Mouse (Mus musculus): ENCODE results near the gene Eml1.
"Not testable (repeated sequence)": the region's sequence is repeated elsewhere in the genome, so short reads cannot be mapped to it uniquely, and the experiment has no call there.

Gene Eml1

GRCm38 (mm10) chr12:108455004-108455403 is 84.2 kb downstream of the Eml1 start:
- in situ Hi-C loops (cut with MboI, MseI), result loop anchor here (25.0 kb wide), 1 partner anchor 1893 kb away; no protein-coding TSS in a partner anchor

DNA sequence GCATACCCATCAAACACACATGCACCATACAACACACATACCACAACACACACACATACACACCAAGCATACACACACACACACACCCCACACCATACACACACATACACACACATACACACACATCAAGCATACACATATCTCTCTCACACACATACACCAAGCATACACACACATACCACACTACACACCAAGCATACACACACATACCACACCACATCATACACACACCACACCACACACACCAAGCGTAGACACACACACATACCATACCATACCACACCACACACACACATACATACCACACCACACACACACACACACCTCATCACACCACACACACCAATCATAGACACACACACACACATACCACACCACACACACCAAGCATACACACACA is 102.1 kb downstream of the Eml1 start:
- in situ Hi-C loops (cut with MboI, MseI), result loop anchor here (25.0 kb wide), 1 partner anchor 1911 kb away; no protein-coding TSS in a partner anchor

DNA sequence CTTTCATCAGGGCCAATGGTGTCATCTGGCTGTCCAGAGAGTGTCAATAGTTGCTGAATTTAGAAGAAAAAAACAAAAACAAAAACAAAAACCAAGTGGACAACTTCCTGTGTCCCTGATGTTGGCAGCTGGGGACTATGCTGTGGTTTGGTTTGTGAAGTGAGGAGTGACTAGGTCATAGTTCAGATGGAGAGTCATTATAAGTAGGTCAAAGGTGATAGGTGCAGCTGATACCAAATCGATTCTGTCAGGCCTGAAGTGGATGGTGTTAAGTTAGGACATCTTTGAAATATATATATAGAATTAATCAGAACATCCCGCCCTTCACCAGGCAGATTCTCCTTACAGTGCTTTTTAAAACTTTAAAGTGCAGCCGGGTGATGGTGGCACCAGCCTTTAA is 103.7 kb downstream of the Eml1 start:
- in situ Hi-C loops (cut with MboI, MseI), result loop anchor here (25.0 kb wide), 1 partner anchor 1912 kb away; no protein-coding TSS in a partner anchor

- in situ Hi-C loops (cut with MboI, MseI), result no loop called here
These were observed 108.0 kb downstream of the Eml1 start for GRCm38 (mm10) chr12:108478714-108479113.

- in situ Hi-C loops (cut with MboI, MseI), result loop anchor here (5.0 kb wide), 1 partner anchor 49 kb away; no protein-coding TSS in a partner anchor
These were observed 110.1 kb downstream of the Eml1 start for GRCm38 (mm10) chr12:108480704-108481365.

DNA sequence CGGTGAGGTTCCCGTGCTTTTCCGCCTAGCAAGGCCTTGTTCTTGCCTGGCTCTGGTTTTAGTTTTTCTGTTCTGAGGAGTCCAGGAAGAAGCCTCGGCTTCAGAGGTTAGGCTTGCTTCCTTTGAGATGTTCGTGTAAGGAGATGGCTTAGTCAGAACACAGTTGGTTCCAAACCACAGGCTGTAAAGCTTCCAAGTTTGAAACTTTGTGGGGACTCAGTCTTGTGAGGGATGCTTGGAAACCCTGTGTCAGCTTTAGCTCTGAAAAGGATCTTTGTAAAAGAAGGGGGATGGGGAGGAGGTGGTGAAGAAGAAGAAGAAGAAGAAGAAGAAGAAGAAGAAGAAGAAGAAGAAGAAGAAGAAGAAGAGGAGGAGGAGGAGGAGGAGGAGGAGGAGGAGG is 118.3 kb downstream of the Eml1 start:
- in situ Hi-C loops (cut with MboI, MseI), result no loop called here

GRCm38 (mm10) chr12:108489741-108490140 is 119.0 kb downstream of the Eml1 start:
- in situ Hi-C loops (cut with MboI, MseI), result loop anchor here (10.0 kb wide), 1 partner anchor 165 kb away; no protein-coding TSS in a partner anchor

DNA sequence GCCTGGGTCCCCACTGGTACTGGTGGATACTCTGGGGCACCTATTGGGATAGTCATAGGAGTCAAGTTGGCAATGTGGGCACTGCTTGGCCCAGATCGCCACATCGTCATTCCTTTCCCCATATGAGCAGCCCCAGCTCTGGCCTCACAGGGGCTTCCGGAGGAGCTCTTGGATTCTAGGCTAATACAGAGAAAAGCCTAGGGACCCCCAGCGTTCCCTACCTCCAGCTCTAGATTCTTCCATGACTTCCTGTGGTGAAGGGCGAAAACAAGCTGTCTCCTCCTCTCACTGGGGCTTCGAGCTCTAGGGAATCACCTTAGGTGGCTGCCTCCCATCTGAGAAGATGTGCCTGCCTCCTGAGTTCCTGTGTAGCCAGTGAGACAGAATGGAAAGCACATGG is 119.6 kb downstream of the Eml1 start:
- in situ Hi-C loops (cut with MboI, MseI), result loop anchor here (10.0 kb wide), 1 partner anchor 166 kb away; no protein-coding TSS in a partner anchor

- in situ Hi-C loops (cut with MboI, MseI), result loop anchor here (10.0 kb wide), 1 partner anchor 166 kb away; no protein-coding TSS in a partner anchor
These were observed 120.2 kb downstream of the Eml1 start for GRCm38 (mm10) chr12:108490954-108491353.

DNA sequence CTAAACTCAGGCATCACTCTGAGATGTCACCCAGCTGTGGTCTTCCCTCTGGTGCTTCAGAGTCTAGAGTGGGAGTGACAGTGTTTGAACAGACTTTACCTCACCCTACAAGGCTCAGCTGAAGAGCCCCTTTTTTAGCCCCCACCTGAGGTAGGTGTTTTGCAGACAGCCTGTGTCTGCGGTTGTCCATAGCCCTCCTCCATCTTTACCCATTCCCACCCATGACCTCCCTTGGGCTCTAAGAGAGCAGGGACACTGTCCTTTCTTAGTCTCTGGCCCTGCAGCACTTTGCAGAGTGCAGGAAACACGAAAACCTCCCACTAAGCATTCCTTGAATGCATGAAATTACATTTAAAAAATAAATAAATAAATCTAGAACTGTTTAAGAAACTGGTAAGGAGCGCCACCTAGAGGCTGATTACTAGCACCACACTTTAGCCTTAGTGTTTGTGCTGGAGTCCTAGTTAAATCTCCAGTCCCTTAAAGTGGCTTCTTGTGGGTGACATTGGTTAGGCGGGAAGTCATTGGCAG is 123.3 kb downstream of the Eml1 start:
- in situ Hi-C loops (cut with MboI, MseI), result loop anchor here (10.0 kb wide), 1 partner anchor 169 kb away; no protein-coding TSS in a partner anchor

DNA sequence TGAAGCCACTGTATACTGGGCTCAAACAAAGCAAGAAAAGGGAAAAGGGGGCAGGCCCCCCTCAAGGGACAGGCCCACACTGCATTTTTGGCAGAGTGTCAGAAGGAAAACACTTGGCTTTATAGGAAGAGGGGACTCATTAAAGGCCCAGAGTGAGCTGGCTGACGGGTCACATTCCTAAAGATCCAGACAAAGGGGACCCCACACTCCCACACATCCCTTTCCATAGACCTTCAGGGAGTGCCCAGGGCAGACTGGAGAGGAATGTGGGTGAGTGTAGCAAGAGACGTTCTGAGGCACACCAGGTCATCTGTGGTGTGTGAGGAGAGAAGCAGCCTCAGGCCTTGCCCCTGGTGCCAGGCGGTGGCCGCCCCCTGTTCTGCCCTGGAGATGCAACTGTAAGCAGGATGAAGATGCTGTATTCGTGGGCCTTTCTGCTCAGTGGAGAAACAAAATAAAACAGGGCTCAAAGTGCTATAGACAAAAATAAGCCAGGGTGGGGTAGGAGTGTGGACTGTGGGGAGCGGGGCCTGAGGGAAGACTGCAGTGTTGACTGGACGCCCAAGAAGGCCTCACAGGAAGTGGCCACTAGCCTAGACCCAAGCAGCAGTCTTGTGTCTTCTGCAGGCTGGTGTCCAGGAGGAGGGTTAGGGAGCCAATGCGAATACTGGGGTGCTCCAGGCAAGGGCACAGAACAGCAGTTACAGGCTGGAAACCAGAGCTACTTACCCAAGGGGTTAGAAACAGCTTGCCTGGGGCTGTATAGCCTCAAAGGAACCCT is 124.9 kb downstream of the Eml1 start:
- in situ Hi-C loops (cut with MboI, MseI), result loop anchor here (5.0 to 10.0 kb wide), 2 partner anchors 133 to 171 kb away; no protein-coding TSS in a partner anchor

DNA sequence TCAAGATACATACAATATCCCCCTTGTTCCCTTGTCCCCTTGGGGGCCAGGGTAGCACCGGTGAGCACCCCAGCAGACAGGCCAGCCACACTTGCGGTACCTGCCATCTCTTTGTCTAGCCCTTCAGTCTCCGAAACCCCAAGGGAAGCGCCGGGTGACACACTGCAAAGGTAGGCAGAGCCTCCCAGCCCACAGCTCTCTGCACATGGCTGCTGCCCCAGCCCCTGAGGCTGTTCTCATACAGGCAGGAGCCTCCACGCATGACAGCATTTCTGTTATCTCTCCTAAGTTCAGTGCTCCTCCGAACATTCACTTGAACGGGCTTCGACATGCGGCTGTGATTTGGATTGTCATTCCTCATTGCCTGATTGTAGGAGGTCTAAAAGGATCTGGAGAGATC is 132.3 kb downstream of the Eml1 start:
- in situ Hi-C loops (cut with MboI, MseI), result no loop called here

- in situ Hi-C loops (cut with MboI, MseI), result no loop called here
These were observed 132.8 kb downstream of the Eml1 start for GRCm38 (mm10) chr12:108503582-108503981.

DNA sequence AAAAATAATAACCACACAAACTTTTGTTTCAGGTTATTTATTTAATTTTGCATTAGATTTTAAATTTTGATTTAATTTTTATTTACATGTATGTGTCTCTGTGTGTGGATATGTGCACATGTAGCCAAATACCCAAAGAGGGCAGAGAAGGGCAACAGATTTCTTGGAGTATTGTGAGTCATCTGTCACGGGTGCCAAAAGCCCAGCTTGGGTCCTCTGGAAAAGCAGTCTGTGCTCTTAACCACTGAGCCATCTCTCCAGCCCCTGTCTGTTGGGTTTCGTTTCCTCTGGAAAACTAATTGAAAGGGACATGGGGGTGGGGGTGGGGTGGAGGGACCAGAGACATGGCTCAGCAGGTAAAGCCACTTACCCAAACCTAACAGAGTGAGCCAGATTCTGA is 135.1 kb downstream of the Eml1 start:
- in situ Hi-C loops (cut with MboI, MseI), result no loop called here

- in situ Hi-C loops (cut with MboI, MseI), result not testable (repeated sequence)
These were observed 136.3 kb downstream of the Eml1 start for GRCm38 (mm10) chr12:108507046-108507445.

GRCm38 (mm10) chr12:108510571-108510970 is 139.8 kb downstream of the Eml1 start:
- in situ Hi-C loops (cut with MboI, MseI), result no loop called here

- in situ Hi-C loops (cut with MboI, MseI), result no loop called here
These were observed 140.3 kb downstream of the Eml1 start for GRCm38 (mm10) chr12:108511009-108511408.

- in situ Hi-C loops (cut with MboI, MseI), result no loop called here
These were observed 144.7 kb downstream of the Eml1 start for GRCm38 (mm10) chr12:108515464-108515863.

- in situ Hi-C loops (cut with MboI, MseI), result no loop called here
These were observed 148.6 kb downstream of the Eml1 start for GRCm38 (mm10) chr12:108519374-108519773.

GRCm38 (mm10) chr12:108529214-108529613 is 158.5 kb downstream of the Eml1 start:
- in situ Hi-C loops (cut with MboI, MseI), result no loop called here

DNA sequence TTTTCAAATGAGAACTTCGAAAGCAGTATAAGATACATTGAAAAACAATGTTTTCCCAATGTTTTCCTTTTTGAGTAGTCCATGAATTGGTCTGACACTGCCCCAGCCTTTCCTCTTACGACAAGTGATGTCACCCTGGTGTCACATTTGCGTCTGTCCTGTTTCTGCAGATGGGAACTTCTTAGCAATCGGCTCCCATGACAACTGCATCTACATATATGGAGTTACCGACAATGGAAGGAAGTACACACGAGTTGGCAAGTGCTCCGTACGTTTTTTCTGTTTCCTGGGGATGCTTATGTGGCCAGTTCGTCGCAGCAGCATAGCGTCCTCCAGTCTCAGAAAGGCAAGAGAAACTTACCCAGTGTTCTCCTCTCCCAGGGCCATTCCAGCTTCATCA is 163.7 kb downstream of the Eml1 start:
- in situ Hi-C loops (cut with MboI, MseI), result no loop called here

GRCm38 (mm10) chr12:108536461-108536860 is 165.7 kb downstream of the Eml1 start:
- in situ Hi-C loops (cut with MboI, MseI), result no loop called here

Measured in T-helper 2 cell (primary cell).